Mouse (Mus musculus) embryonic facial prominence, embryonic 15.5 days (tissue): Measurements from ENCODE around the gene Tspyl1. TPM values are rescaled to one million over a fixed set of nuclear protein-coding genes. Genes with fewer than 3 reads are reported as not detected.

Experiments used
- ATAC-seq: fragments of 200-750 bp; cut with Nextera tagmentation; 2 replicates; pipeline ENCODE4 v1.8.0; 2017; ENCODE audit warnings: low read depth, moderate TSS enrichment; ENCODE audit not compliant: insufficient number of reproducible peaks, low FRiP score, low TSS enrichment
- H3K27ac ChIP-seq: fragments of 300-500 bp; sonication (generic); replicated peaks from 2 replicates; pipeline ENCODE4 v1.5.1; 2015; ENCODE audit warnings: mild to moderate bottlenecking, inconsistent platforms
- H3K27me3 ChIP-seq: fragments of 300-500 bp; sonication (generic); 2 replicates; pipeline ENCODE4 v1.6.1; 2015; ENCODE audit warnings: inconsistent platforms
- H3K36me3 ChIP-seq: fragments of 300-500 bp; sonication (generic); 2 replicates; pipeline ENCODE4 v1.6.1; 2015; ENCODE audit warnings: mild to moderate bottlenecking, inconsistent platforms
- H3K4me1 ChIP-seq: fragments of 300-500 bp; sonication (generic); 2 replicates; pipeline ENCODE4 v1.6.1; 2015; ENCODE audit warnings: inconsistent platforms
- H3K4me2 ChIP-seq: fragments of 300-500 bp; sonication (generic); replicated peaks from 2 replicates; pipeline ENCODE4 v1.6.1; 2015; ENCODE audit warnings: mild to moderate bottlenecking, inconsistent platforms
- H3K4me3 ChIP-seq: fragments of 300-500 bp; sonication (generic); replicated peaks from 2 replicates; pipeline ENCODE4 v1.5.1; 2015; ENCODE audit warnings: mild to moderate bottlenecking, inconsistent platforms
- H3K9ac ChIP-seq: fragments of 300-500 bp; sonication (generic); 2 replicates; pipeline ENCODE4 v1.6.1; 2015; ENCODE audit warnings: inconsistent platforms
- H3K9me3 ChIP-seq: fragments of 300-500 bp; sonication (generic); replicated peaks from 2 replicates; pipeline ENCODE4 v1.6.1; 2016; ENCODE audit warnings: inconsistent platforms
- WGBS: fragments of 180-500 bp; shearing (Covaris S2); methylation state at CpG from one replicate; pipeline ENCODE4 v1.1.7; 2015; 5-methylcytosine and 5-hydroxymethylcytosine counted together
- polyA plus RNA-seq: library from polyadenylated mRNA; unstranded; fragments of >200 nt; fragmentation: Nextera tagmentation; extraction: Ambion mirVana; gene quantifications from 2 replicates; pipeline ENCODE4 v1.2.1, GENCODE M21; 2015

Gene Tspyl1
- polyA plus RNA-seq, 1 experiment from 2014 or later, result 80.1 TPM

GRCm38 (mm10) chr10:34300368-34300767, 18.4 kb downstream of the Tspyl1 start:
- 12% methylated on average over 5 of the region's 5 CpGs for WGBS
- no peak overlapping the region for H3K27ac ChIP-seq
- no peak overlapping the region for H3K9ac ChIP-seq
- H3K4me1 ChIP-seq, result peaks cover 31% of the 10 kb centered on the region
- H3K36me3 ChIP-seq, result no peaks in the 10 kb centered on the region
- peak overlapping the region; percentile 90 for H3K4me2 ChIP-seq
- ATAC-seq, result no peak
- H3K27me3 ChIP-seq, result no peaks in the 10 kb centered on the region
- H3K9me3 ChIP-seq, result no peaks in the 10 kb centered on the region
- peak overlapping the region; percentile 12 for H3K4me3 ChIP-seq

DNA sequence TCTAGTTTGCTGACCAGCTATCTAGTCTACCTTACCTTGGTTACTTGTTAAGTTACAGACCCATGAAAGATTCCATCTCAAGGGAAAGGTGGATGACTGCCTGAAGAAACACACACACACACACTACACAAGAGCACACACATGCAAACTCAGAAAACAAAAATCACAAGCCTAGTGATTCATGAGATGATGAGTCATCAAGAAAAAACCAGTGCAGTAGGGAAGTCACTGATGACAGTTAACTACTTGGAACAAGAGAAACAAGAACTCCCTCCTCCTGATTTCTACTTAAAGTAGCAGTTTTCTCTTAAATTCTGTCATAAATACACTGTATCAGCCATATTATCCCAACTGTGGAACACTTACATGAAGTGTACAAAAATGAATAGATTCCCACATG, 25.1 kb downstream of the Tspyl1 start:
- H3K36me3 ChIP-seq, result no peaks in the 10 kb centered on the region
- no peaks in the 10 kb centered on the region for H3K4me1 ChIP-seq
- no peak overlapping the region for H3K4me3 ChIP-seq
- ATAC-seq, result no peak
- no peak overlapping the region for H3K9ac ChIP-seq
- no peak overlapping the region for H3K27ac ChIP-seq
- no peak overlapping the region for H3K4me2 ChIP-seq
- no peaks in the 10 kb centered on the region for H3K9me3 ChIP-seq
- H3K27me3 ChIP-seq, result no peaks in the 10 kb centered on the region

DNA sequence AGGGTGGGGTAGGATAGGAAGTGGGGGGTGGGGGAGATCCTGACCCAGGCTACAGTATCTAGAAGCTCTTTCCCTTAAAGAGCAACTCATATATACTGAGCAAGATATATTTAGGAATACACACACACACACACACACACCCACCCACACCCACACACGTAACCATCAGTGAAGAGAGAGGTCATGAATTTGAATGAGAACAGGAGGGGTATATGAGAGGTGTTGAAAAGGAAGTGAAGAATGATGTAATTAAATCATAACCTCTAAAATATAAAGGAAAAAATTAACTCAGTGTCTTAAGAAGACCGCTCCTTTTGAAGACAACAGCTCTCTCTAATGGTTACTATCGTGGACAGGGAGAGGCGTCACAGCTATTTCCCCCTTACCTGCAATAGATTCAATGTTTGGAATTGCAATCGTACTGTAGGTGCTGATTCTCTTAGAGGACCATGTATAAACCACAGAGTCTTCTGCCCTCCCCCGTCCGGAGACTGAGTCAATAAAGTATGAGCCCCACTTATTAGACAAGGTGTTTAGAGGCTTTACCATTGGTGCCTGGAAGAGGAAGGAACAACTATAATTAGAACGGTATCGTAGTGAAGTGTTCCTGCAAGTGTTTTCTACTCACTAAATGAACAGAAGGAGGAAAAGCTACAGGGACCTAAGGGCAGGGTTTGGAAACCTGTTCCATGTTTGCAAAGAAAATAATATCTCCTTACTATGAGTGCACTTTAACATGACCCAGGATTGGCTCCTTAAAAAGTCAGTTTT, 28.1 kb downstream of the Tspyl1 start:
- Histone ChIP-seq H3K9me3 (no peaks in the 10 kb centered on the region), H3K4me3 (no peak overlapping the region), H3K4me2 (no peak overlapping the region), H3K4me1 (no peaks in the 10 kb centered on the region), H3K27me3 (no peaks in the 10 kb centered on the region), H3K36me3 (peaks cover 4% of the 10 kb centered on the region; the same call in 1 of the 2 replicates), H3K9ac (no peak overlapping the region), H3K27ac (no peak overlapping the region)
- no peak for ATAC-seq
- WGBS, result 91% methylated on average over 9 of the region's 9 CpGs

DNA sequence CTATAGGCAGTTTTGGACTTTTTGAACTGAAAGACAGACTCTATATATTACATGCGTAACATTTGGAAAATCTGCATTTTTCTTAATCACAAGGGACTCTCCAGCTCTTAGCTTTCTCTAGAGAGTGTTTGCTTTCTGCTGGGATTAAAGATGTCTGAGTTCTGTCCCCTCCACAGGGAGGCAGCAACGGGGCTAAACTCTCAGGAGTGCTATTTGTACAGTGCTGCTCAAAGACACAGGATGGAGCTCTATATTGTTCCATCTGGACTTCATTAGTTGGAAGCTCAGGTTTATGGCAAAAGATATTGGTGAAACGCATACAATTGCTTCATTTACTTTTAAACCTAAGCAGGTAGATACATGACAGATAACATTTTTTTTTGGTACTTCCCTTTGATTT, 30.5 kb downstream of the Tspyl1 start:
- Histone ChIP-seq H3K9ac (no peak overlapping the region), H3K9me3 (no peaks in the 10 kb centered on the region), H3K4me3 (no peak overlapping the region), H3K27me3 (no peaks in the 10 kb centered on the region), H3K4me2 (no peak overlapping the region), H3K27ac (no peak overlapping the region), H3K4me1 (0 out of 2 replicates have a peak, but pooled peaks cover 6% of the 10 kb centered on the region), H3K36me3 (peaks cover 4% of the 10 kb centered on the region; the same call in 1 of the 2 replicates)
- no peak for ATAC-seq
- 48% methylated on average over 3 of the region's 3 CpGs for WGBS

GRCm38 (mm10) chr10:34316571-34317216, 34.7 kb downstream of the Tspyl1 start:
- no peak overlapping the region for H3K4me3 ChIP-seq
- no peak overlapping the region for H3K4me2 ChIP-seq
- 9% methylated on average over 3 of the region's 3 CpGs for WGBS
- H3K4me1 ChIP-seq, result 0 out of 2 replicates have a peak, but pooled peaks cover 6% of the 10 kb centered on the region
- H3K36me3 ChIP-seq, result peaks cover 4% of the 10 kb centered on the region; the same call in 1 of the 2 replicates
- H3K9me3 ChIP-seq, result no peaks in the 10 kb centered on the region
- peak; percentile 67 for ATAC-seq
- H3K27me3 ChIP-seq, result no peaks in the 10 kb centered on the region
- H3K9ac ChIP-seq, result no peak overlapping the region
- H3K27ac ChIP-seq, result no peak overlapping the region

- ATAC-seq, result no peak
- Histone ChIP-seq H3K27ac (no peak overlapping the region), H3K36me3 (peaks cover 4% of the 10 kb centered on the region; the same call in 1 of the 2 replicates)
Measured at GRCm38 (mm10) chr10:34317217-34317606, 35.2 kb downstream of the Tspyl1 start.

GRCm38 (mm10) chr10:34320809-34321208, 38.8 kb downstream of the Tspyl1 start:
- H3K36me3 ChIP-seq, result no peaks in the 10 kb centered on the region
- 0 out of 2 replicates have a peak, but pooled peaks cover 6% of the 10 kb centered on the region for H3K4me1 ChIP-seq
- H3K27ac ChIP-seq, result no peak overlapping the region
- WGBS, result 78% methylated on average over 2 of the region's 2 CpGs
- no peak overlapping the region for H3K4me2 ChIP-seq
- no peak overlapping the region for H3K4me3 ChIP-seq
- H3K9ac ChIP-seq, result no peak overlapping the region
- H3K27me3 ChIP-seq, result no peaks in the 10 kb centered on the region
- no peak for ATAC-seq
- H3K9me3 ChIP-seq, result no peaks in the 10 kb centered on the region

More at GRCm38 (mm10) chr10:34317217-34317606, 35.2 kb downstream of the Tspyl1 start:
- no peak overlapping the region for H3K9ac ChIP-seq
- H3K27me3 ChIP-seq, result no peaks in the 10 kb centered on the region
- 0 out of 2 replicates have a peak, but pooled peaks cover 6% of the 10 kb centered on the region for H3K4me1 ChIP-seq
- H3K9me3 ChIP-seq, result no peaks in the 10 kb centered on the region
- WGBS, result 26% methylated on average over 2 of the region's 2 CpGs
- no peak overlapping the region for H3K4me3 ChIP-seq
- H3K4me2 ChIP-seq, result no peak overlapping the region

DNA sequence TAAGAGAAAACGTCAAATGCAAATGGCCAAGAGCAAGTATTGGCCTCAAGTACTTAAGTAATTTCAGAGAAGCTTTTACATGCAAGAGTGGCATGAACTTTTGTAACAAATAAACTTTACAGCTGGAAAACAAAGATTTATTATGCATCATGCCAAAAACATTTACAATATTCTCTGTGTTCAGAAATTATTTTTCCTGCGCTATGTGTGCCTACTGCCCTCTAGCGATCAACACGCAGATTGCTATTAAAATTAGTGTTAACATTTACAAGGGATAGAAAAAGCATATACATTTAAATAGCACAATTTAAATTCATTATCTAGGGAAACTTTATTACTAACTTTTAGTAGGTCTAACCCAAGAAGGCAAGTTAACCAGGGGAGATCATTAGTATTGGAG, 44.7 kb downstream of the Tspyl1 start:
- H3K4me2 ChIP-seq, result no peak overlapping the region
- no peak for ATAC-seq
- 15% methylated on average over 4 of the region's 4 CpGs for WGBS

GRCm38 (mm10) chr10:34327144-34327543, 45.2 kb downstream of the Tspyl1 start:
- ATAC-seq, result no peak
- WGBS, result 69% methylated on average over 5 of the region's 5 CpGs

More for the DNA sequence above, 44.7 kb downstream of the Tspyl1 start:
- Histone ChIP-seq H3K27me3 (no peaks in the 10 kb centered on the region), H3K9me3 (no peaks in the 10 kb centered on the region), H3K4me3 (no peak overlapping the region), H3K9ac (no peak overlapping the region), H3K36me3 (no peaks in the 10 kb centered on the region), H3K27ac (no peak overlapping the region), H3K4me1 (no peaks in the 10 kb centered on the region)

DNA sequence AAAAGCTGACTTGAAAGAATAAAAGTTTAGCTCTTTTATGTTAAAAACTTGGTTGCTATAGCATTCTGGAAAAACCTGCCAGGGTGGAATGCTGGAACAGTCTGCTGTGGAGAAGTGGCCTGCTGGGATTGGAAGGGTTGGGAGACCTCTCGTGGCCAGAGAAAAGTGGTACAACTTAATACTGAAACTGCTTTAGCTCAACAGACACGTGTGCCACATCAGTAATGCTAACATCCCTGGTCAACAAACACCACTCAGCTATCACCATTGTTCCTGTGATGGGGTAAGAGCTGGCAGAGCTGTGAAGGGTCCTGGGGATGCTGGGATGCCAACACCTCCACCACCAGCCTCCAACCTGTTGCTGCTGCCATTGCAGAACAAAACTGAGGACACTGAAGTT, 46.3 kb downstream of the Tspyl1 start:
- no peaks in the 10 kb centered on the region for H3K4me1 ChIP-seq
- ATAC-seq, result no peak
- H3K36me3 ChIP-seq, result no peaks in the 10 kb centered on the region
- H3K9me3 ChIP-seq, result no peaks in the 10 kb centered on the region
- H3K4me3 ChIP-seq, result no peak overlapping the region
- H3K27ac ChIP-seq, result no peak overlapping the region
- WGBS, result 2% methylated on average over 2 of the region's 2 CpGs
- no peak overlapping the region for H3K4me2 ChIP-seq
- no peak overlapping the region for H3K9ac ChIP-seq
- no peaks in the 10 kb centered on the region for H3K27me3 ChIP-seq

More at GRCm38 (mm10) chr10:34327144-34327543, 45.2 kb downstream of the Tspyl1 start:
- Histone ChIP-seq H3K4me2 (no peak overlapping the region), H3K27ac (no peak overlapping the region), H3K4me1 (no peaks in the 10 kb centered on the region), H3K4me3 (no peak overlapping the region), H3K9ac (no peak overlapping the region), H3K27me3 (no peaks in the 10 kb centered on the region), H3K9me3 (no peaks in the 10 kb centered on the region), H3K36me3 (no peaks in the 10 kb centered on the region)
